Mouse (Mus musculus): ENCODE measurements around the gene Txnrd2. TPM values are rescaled to one million over a fixed set of nuclear protein-coding genes. Genes with fewer than 3 reads are reported as not detected.

The Txnrd2 gene
- polyA plus RNA-seq, 1 experiment from 2014 or later, result 26.1 TPM

DNA sequence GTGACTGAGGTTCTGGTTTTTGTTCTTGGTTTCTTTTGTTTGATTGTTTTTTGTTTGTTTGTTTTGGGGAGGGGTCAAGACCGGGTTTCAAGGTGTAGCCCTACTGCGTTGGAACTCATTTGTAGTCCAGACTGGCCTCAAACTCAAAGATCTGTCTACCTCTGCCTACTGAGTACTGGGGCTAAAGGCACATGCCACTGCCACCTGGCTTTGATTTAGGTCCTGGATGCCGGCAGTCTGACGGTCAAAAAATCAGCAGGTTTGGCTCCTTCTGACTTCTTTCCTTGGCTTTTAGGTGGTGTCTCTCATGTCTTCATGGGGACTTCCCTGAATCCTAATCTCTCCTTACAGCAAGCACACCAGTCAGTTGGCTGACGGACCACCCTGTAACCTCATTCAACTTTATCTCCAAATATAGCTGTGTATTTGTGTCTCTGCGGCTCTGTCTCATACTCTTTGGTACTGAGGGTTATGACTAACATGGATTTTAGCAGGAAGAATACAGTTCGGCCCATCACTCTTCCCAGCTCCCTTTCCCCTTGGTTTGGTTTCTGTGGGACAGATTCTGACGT is 4.5 kb downstream of the Txnrd2 start:
- Histone ChIP-seq H3K4me2 (no peak overlapping the region), H3K4me1 (replicated peaks) (peaks cover 6% of the 10 kb centered on the region), H3K9ac (replicated peaks) (no peak overlapping the region), H3K27me3 (no peaks in the 10 kb centered on the region), H3K4me3 (replicated peaks) (no peak overlapping the region), H3K27ac (no peak overlapping the region), H3K36me3 (peaks cover 11% of the 10 kb centered on the region; the same call in 1 of the 2 replicates), H3K9me3 (0 out of 2 replicates have a peak, but pooled peaks cover 5% of the 10 kb centered on the region)
- ATAC-seq (ENCODE audit: insufficient number of reproducible peaks, insufficient read depth, low FRiP score, low TSS enrichment, low read depth), result no peak
- 60% methylated on average over 8 of the region's 8 CpGs for WGBS

DNA sequence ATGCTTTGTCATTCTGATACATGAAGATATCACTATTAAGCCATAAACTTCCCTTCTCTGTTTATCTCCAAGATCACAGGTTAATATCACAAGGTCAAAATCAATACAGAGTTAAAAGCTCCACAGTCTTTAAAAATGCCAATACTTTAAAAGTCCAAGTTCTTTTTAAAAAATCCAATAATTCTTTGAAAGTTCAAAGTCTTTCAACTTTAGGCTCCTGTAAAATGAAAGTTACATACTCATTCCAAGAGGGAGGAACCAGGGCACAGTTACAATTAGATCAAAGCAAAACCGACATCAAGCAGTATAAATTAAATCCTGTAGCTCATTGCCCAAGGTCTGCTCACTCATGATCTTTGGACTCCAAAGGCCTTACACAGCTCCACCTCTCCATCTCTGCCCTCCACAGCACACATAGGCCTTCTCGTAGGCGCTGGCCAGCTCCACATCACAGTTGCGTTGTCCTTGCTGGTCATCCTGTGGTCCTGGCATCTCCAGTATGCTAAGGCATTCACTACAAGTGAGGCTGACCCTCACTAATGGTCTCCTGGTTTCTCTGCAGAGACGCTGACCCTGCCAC is 7.2 kb downstream of the Txnrd2 start:
- WGBS, result 93% methylated on average over 5 of the region's 5 CpGs
- Histone ChIP-seq H3K4me3 (replicated peaks) (no peak overlapping the region), H3K9me3 (0 out of 2 replicates have a peak, but pooled peaks cover 5% of the 10 kb centered on the region), H3K27ac (no peak overlapping the region), H3K4me1 (replicated peaks) (no peaks in the 10 kb centered on the region), H3K4me2 (no peak overlapping the region), H3K27me3 (no peaks in the 10 kb centered on the region), H3K9ac (replicated peaks) (no peak overlapping the region), H3K36me3 (peaks cover 27% of the 10 kb centered on the region; the same call in 1 of the 2 replicates)
- no peak for ATAC-seq (ENCODE audit: insufficient number of reproducible peaks, insufficient read depth, low FRiP score, low TSS enrichment, low read depth)

DNA sequence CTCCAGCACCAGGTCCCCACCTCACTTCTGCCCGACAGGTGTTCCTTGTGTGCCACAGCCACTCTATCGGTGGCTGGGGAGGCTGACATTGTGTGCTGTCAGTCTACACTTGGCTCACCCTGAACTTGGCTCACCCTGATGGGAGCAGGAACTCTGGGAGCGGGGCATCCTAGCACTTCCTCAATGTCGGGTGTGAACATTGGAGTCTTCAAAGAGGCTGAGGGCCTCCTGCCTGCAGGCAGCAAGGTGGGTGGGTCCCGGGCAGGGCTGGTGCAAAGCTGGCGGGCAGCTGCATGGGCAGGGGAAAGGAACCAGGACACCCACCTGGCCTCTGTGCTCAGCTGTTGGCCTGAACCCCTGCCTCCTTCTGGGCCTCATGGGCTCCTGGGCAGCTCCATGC is 9.9 kb downstream of the Txnrd2 start:
- no peak overlapping the region for H3K4me2 ChIP-seq
- H3K4me3 ChIP-seq (replicated peaks), result no peak overlapping the region
- ATAC-seq (ENCODE audit: insufficient number of reproducible peaks, insufficient read depth, low FRiP score, low TSS enrichment, low read depth), result 0 out of 2 replicates have a peak, but pooled peaks have one; percentile 20
- 0 out of 2 replicates have a peak, but pooled peaks cover 5% of the 10 kb centered on the region for H3K9me3 ChIP-seq
- no peaks in the 10 kb centered on the region for H3K27me3 ChIP-seq
- no peaks in the 10 kb centered on the region for H3K4me1 ChIP-seq (replicated peaks)
- no peak overlapping the region for H3K9ac ChIP-seq (replicated peaks)
- WGBS, result 85% methylated on average over 6 of the region's 6 CpGs
- H3K27ac ChIP-seq, result no peak overlapping the region
- peaks cover 33% of the 10 kb centered on the region; the same call in 1 of the 2 replicates for H3K36me3 ChIP-seq

DNA sequence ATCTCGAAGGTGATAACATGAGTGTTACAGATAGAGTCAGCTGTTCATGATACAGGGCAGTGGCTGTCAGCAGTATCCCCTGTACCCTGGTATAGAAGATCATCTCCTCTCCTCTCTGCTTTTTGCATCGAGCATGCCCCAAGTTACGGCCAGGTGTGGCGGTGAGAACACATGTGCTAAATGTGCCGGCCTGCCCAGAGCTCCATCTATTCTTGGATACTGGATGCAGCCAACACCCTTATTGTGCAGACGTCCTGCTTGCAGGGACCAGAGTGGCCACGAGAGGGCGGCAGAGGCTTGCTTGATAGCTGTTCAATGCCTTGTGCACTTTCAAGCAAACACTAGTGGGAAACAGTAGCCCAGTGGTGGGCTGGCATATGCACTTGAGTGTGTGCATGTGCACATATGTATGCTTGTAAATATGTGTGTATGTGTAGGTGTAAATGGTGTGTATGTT is 17.2 kb downstream of the Txnrd2 start:
- no peaks in the 10 kb centered on the region for H3K9me3 ChIP-seq
- H3K36me3 ChIP-seq, result peaks cover 21% of the 10 kb centered on the region
- no peaks in the 10 kb centered on the region for H3K27me3 ChIP-seq
- H3K4me1 ChIP-seq (replicated peaks), result peaks cover 14% of the 10 kb centered on the region
- ATAC-seq (ENCODE audit: insufficient number of reproducible peaks, insufficient read depth, low FRiP score, low TSS enrichment, low read depth), result peak; percentile 64; the same call in 1 of the 2 replicates
- H3K27ac ChIP-seq, result no peak overlapping the region
- no peak overlapping the region for H3K4me2 ChIP-seq
- WGBS, result 20% methylated on average over 8 of the region's 8 CpGs
- no peak overlapping the region for H3K4me3 ChIP-seq (replicated peaks)
- no peak overlapping the region for H3K9ac ChIP-seq (replicated peaks)

DNA sequence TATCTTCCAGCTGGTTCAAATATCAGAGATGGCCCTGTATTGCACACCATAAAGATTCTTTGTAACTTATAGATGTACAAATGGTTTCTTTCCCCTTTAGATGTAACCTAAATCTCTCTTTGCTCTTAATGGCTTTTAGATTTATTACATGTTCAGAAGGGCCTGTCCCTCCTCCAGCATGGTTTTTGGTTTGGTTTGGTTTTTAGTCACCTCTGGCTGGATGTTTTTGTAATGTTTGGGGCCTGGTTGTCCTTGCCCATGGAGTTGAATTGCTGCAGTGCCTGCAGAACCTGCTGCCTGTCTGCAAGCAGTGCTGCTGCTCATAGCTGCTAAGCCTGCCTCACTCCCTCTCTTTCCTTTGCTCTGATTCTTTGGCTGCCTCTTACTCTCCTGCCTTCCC is 21.1 kb downstream of the Txnrd2 start:
- H3K9me3 ChIP-seq, result no peaks in the 10 kb centered on the region
- peak overlapping the region; percentile 85 for H3K27ac ChIP-seq
- no peak for ATAC-seq (ENCODE audit: insufficient number of reproducible peaks, insufficient read depth, low FRiP score, low TSS enrichment, low read depth)
- peaks cover 5% of the 10 kb centered on the region; the same call in 1 of the 2 replicates for H3K36me3 ChIP-seq
- H3K9ac ChIP-seq (replicated peaks), result no peak overlapping the region
- H3K27me3 ChIP-seq, result no peaks in the 10 kb centered on the region
- H3K4me3 ChIP-seq (replicated peaks), result no peak overlapping the region
- peaks cover 30% of the 10 kb centered on the region for H3K4me1 ChIP-seq (replicated peaks)
- no peak overlapping the region for H3K4me2 ChIP-seq

- peak overlapping the region; percentile 64; the same call in 1 of the 2 replicates for H3K27ac ChIP-seq
- H3K4me3 ChIP-seq (replicated peaks), result no peak overlapping the region
- ATAC-seq (ENCODE audit: insufficient number of reproducible peaks, insufficient read depth, low FRiP score, low TSS enrichment, low read depth), result peak; percentile 63; the same call in 1 of the 2 replicates
- H3K9me3 ChIP-seq, result no peaks in the 10 kb centered on the region
- WGBS, result 41% methylated on average over 6 of the region's 6 CpGs
- peaks cover 31% of the 10 kb centered on the region for H3K4me1 ChIP-seq (replicated peaks)
- H3K36me3 ChIP-seq, result peaks cover 5% of the 10 kb centered on the region; the same call in 1 of the 2 replicates
- no peak overlapping the region for H3K4me2 ChIP-seq
- H3K27me3 ChIP-seq, result no peaks in the 10 kb centered on the region
- H3K9ac ChIP-seq (replicated peaks), result no peak overlapping the region
Observed at GRCm38 (mm10) chr16:18448104-18448503, 21.9 kb downstream of the Txnrd2 start.

DNA sequence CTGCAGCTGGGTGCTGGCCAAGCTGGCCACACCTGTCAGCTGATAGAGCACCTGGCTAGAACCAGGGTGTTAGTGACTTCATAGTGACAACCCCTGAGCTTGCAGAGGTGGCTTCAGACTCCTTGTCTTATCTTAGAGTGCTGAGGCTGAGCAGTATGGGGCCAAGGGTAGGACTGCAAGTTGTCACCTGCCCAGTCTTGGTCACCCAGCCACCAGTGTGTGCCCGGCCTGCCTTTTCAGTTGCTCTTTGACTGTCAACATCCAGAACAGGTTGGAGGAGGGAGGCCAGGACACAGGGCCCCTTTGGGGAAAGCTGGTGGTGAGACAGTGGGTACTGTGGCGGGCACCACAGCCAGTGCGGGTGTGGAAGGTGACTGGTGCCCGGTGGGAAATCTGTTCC is 22.8 kb downstream of the Txnrd2 start:
- H3K4me2 ChIP-seq, result no peak overlapping the region
- no peak overlapping the region for H3K4me3 ChIP-seq (replicated peaks)
- peaks cover 31% of the 10 kb centered on the region for H3K4me1 ChIP-seq (replicated peaks)
- 86% methylated on average over 4 of the region's 4 CpGs for WGBS
- H3K27me3 ChIP-seq, result no peaks in the 10 kb centered on the region
- H3K36me3 ChIP-seq, result peaks cover 5% of the 10 kb centered on the region; the same call in 1 of the 2 replicates
- H3K27ac ChIP-seq, result no peak overlapping the region
- H3K9me3 ChIP-seq, result no peaks in the 10 kb centered on the region
- no peak for ATAC-seq (ENCODE audit: insufficient number of reproducible peaks, insufficient read depth, low FRiP score, low TSS enrichment, low read depth)
- H3K9ac ChIP-seq (replicated peaks), result no peak overlapping the region

DNA sequence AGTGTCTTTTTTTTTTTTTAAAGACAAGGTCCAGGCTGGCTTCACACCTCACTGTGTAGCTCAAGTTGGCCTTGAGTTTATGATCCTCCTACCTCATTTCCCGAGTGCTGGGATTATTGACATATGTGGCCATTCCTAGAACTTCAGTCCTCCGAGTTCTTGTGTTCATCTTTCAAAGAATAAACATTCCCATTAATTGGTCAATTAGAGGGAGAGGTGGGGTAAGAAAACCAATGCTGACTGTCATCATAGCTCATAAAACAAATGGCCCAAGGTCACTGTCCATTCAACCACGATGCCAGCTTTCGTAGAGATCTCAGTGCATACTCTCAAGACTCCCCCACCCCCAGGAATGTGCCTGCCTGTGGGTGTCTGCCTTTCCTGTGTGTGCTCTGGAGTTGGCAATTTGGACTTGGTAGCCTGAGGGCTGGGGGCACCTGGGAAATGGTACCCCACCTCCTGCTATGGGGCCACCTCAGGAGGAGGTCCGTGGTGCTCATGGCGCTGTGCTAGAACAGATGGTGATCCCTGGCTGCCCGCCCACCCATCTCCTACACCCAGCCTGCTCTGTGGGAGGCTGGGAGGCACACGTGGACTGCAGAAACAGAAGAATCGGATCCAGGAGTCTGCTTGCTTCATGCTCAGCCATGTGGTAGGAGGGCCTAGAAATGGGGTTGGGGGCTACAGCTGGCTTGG is 25.4 kb downstream of the Txnrd2 start:
- ATAC-seq (ENCODE audit: insufficient number of reproducible peaks, insufficient read depth, low FRiP score, low TSS enrichment, low read depth), result no peak
- 45% methylated on average over 9 of the region's 9 CpGs for WGBS
- peaks cover 14% of the 10 kb centered on the region; the same call in 1 of the 2 replicates for H3K36me3 ChIP-seq
- H3K4me1 ChIP-seq (replicated peaks), result peaks cover 31% of the 10 kb centered on the region
- no peak overlapping the region for H3K27ac ChIP-seq
- H3K4me2 ChIP-seq, result no peak overlapping the region
- H3K9me3 ChIP-seq, result no peaks in the 10 kb centered on the region
- H3K27me3 ChIP-seq, result no peaks in the 10 kb centered on the region
- H3K4me3 ChIP-seq (replicated peaks), result no peak overlapping the region
- no peak overlapping the region for H3K9ac ChIP-seq (replicated peaks)

GRCm38 (mm10) chr16:18452361-18452862 is 26.2 kb downstream of the Txnrd2 start:
- no peaks in the 10 kb centered on the region for H3K27me3 ChIP-seq
- no peak overlapping the region for H3K4me2 ChIP-seq
- ATAC-seq (ENCODE audit: insufficient number of reproducible peaks, insufficient read depth, low FRiP score, low TSS enrichment, low read depth), result no peak
- H3K9ac ChIP-seq (replicated peaks), result no peak overlapping the region
- H3K36me3 ChIP-seq, result peaks cover 14% of the 10 kb centered on the region; the same call in 1 of the 2 replicates
- H3K4me3 ChIP-seq (replicated peaks), result no peak overlapping the region
- no peak overlapping the region for H3K27ac ChIP-seq
- no peaks in the 10 kb centered on the region for H3K9me3 ChIP-seq
- 79% methylated on average over 8 of the region's 8 CpGs for WGBS
- peaks cover 26% of the 10 kb centered on the region for H3K4me1 ChIP-seq (replicated peaks)

- no peak for ATAC-seq (ENCODE audit: insufficient number of reproducible peaks, insufficient read depth, low FRiP score, low TSS enrichment, low read depth)
- no peak overlapping the region for H3K9ac ChIP-seq (replicated peaks)
- H3K4me2 ChIP-seq, result no peak overlapping the region
- H3K4me3 ChIP-seq (replicated peaks), result no peak overlapping the region
- peaks cover 14% of the 10 kb centered on the region; the same call in 1 of the 2 replicates for H3K36me3 ChIP-seq
- no peaks in the 10 kb centered on the region for H3K27me3 ChIP-seq
- H3K27ac ChIP-seq, result no peak overlapping the region
- WGBS, result 24% methylated on average over 5 of the region's 5 CpGs
- H3K4me1 ChIP-seq (replicated peaks), result peaks cover 13% of the 10 kb centered on the region
- no peaks in the 10 kb centered on the region for H3K9me3 ChIP-seq
Observed at GRCm38 (mm10) chr16:18453846-18454245, 27.7 kb downstream of the Txnrd2 start.

DNA sequence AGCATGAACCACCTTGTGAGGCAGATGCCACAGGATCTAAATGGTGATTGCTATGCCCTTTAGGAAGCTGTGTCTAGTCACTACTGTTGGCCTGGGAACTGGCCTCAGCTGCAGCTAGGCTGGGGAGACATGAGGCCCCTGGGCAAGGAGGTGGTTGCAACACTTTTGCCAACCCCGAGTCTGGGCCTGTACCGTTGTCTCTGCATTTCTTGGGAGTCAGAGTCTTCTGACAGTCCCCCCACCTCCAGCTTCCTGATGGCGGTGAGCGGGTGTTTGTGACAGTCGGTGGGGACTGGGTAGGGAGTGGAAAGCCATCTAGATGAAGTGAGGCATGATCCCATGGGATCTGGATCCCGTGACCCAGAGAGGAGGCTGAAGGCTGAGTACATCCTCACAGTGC is 29.2 kb downstream of the Txnrd2 start:
- H3K36me3 ChIP-seq, result peaks cover 14% of the 10 kb centered on the region; the same call in 1 of the 2 replicates
- H3K4me1 ChIP-seq (replicated peaks), result peaks cover 23% of the 10 kb centered on the region
- no peak overlapping the region for H3K27ac ChIP-seq
- peaks cover 9% of the 10 kb centered on the region; the same call in 1 of the 2 replicates for H3K27me3 ChIP-seq
- H3K9ac ChIP-seq (replicated peaks), result no peak overlapping the region
- no peak overlapping the region for H3K4me3 ChIP-seq (replicated peaks)
- 91% methylated on average over 6 of the region's 6 CpGs for WGBS
- no peak for ATAC-seq (ENCODE audit: insufficient number of reproducible peaks, insufficient read depth, low FRiP score, low TSS enrichment, low read depth)
- no peaks in the 10 kb centered on the region for H3K9me3 ChIP-seq
- no peak overlapping the region for H3K4me2 ChIP-seq

Data from limb, embryonic 12.5 days (tissue).